Mouse (Mus musculus) liver, embryonic 14.5 days (tissue): ENCODE data around the gene Gm6401.
"Not testable (repeated sequence)": the region's sequence is repeated elsewhere in the genome, so short reads cannot be mapped to it uniquely, and the experiment has no call there.

Experiments used
- CTCF ChIP-seq: IDR thresholded peaks from 2 replicates; pipeline ENCODE4 v1.5.1; 2016; ENCODE audit warnings: antibody characterized with exemption, low read depth, control low read depth
- EP300 ChIP-seq: IDR thresholded peaks from 2 replicates; pipeline ENCODE4 v1.6.1; 2016; ENCODE audit warnings: antibody characterized with exemption, low read depth

- not testable (repeated sequence) for TF ChIP-seq CTCF, EP300
Measured at GRCm38 (mm10) chr14:41983225-41983624, 15.5 kb upstream of the Gm6401 start, which contains the start of gene Gm3543.
